Mouse (Mus musculus): ENCODE measurements around the gene C77080.

- TF ChIP-seq CTCF (IDR thresholded peaks at IDR 0.05; ENCODE audit: control insufficient read depth, insufficient read depth, low read length) (no peak), POLR2A (IDR thresholded peaks at IDR 0.05; ENCODE audit: borderline replicate concordance, control insufficient read depth, low read depth, low read length) (no peak)
Measured at GRCm38 (mm10) chr4:129263225-129264021, 2.2 kb upstream of the C77080 start.
